Mouse (Mus musculus): Measurements from ENCODE around the gene Ugt1a7c. TPM values are rescaled to one million over a fixed set of nuclear protein-coding genes. Genes with fewer than 3 reads are reported as not detected.

Gene Ugt1a7c
- polyA plus RNA-seq, 1 experiment from 2014 or later: 1.2 TPM

- ATAC-seq (ENCODE audit: low FRiP score, low read depth): no peak; the same call in 1 of the 2 replicates
- H3K36me3 ChIP-seq: no peaks in the 10 kb centered on the region
- no peak overlapping the region for H3K4me3 ChIP-seq
- H3K9me3 ChIP-seq: peaks cover 95% of the 10 kb centered on the region
- no peaks in the 10 kb centered on the region for H3K4me1 ChIP-seq
- H3K4me2 ChIP-seq (replicated peaks): no peak overlapping the region
- no peak overlapping the region for H3K27ac ChIP-seq (replicated peaks)
- WGBS: 75% methylated on average over 6 of the region's 6 CpGs
- H3K9ac ChIP-seq (replicated peaks): no peak overlapping the region
- no peaks in the 10 kb centered on the region for H3K27me3 ChIP-seq
These were observed 143.9 kb downstream of the Ugt1a7c start for GRCm38 (mm10) chr1:88238771-88239170.

- Histone ChIP-seq H3K36me3 (no peaks in the 10 kb centered on the region), H3K9ac (replicated peaks) (no peak overlapping the region), H3K27me3 (no peaks in the 10 kb centered on the region), H3K4me3 (no peak overlapping the region), H3K4me2 (replicated peaks) (no peak overlapping the region), H3K9me3 (peaks cover 95% of the 10 kb centered on the region), H3K4me1 (no peaks in the 10 kb centered on the region), H3K27ac (replicated peaks) (no peak overlapping the region)
- WGBS: 74% methylated on average over 5 of the region's 5 CpGs
- ATAC-seq (ENCODE audit: low FRiP score, low read depth): no peak
These were observed 145.2 kb downstream of the Ugt1a7c start for GRCm38 (mm10) chr1:88240072-88240471.

- Histone ChIP-seq H3K4me1 (no peaks in the 10 kb centered on the region), H3K4me2 (replicated peaks) (no peak overlapping the region), H3K9me3 (peaks cover 95% of the 10 kb centered on the region), H3K9ac (replicated peaks) (no peak overlapping the region), H3K27ac (replicated peaks) (no peak overlapping the region), H3K27me3 (no peaks in the 10 kb centered on the region), H3K36me3 (no peaks in the 10 kb centered on the region), H3K4me3 (no peak overlapping the region)
- peak; percentile 10; the same call in 1 of the 2 replicates for ATAC-seq (ENCODE audit: low FRiP score, low read depth)
- 74% methylated on average over 4 of the region's 4 CpGs for WGBS
These were observed 145.7 kb downstream of the Ugt1a7c start for GRCm38 (mm10) chr1:88240579-88240978.

GRCm38 (mm10) chr1:88243861-88244260, 149.0 kb downstream of the Ugt1a7c start:
- Histone ChIP-seq H3K27me3 (no peaks in the 10 kb centered on the region), H3K4me3 (no peak overlapping the region), H3K9ac (replicated peaks) (no peak overlapping the region), H3K27ac (replicated peaks) (no peak overlapping the region), H3K4me1 (no peaks in the 10 kb centered on the region), H3K36me3 (no peaks in the 10 kb centered on the region), H3K9me3 (peaks cover 97% of the 10 kb centered on the region), H3K4me2 (replicated peaks) (no peak overlapping the region)
- 64% methylated on average over 5 of the region's 5 CpGs for WGBS
- no peak for ATAC-seq (ENCODE audit: low FRiP score, low read depth)

GRCm38 (mm10) chr1:88245881-88246280, 151.0 kb downstream of the Ugt1a7c start:
- 76% methylated on average over 6 of the region's 6 CpGs for WGBS
- H3K4me1 ChIP-seq: no peaks in the 10 kb centered on the region

GRCm38 (mm10) chr1:88246386-88246785, 151.5 kb downstream of the Ugt1a7c start:
- Histone ChIP-seq H3K27me3 (no peaks in the 10 kb centered on the region), H3K27ac (replicated peaks) (no peak overlapping the region), H3K9ac (replicated peaks) (no peak overlapping the region), H3K4me1 (no peaks in the 10 kb centered on the region), H3K4me3 (no peak overlapping the region), H3K36me3 (no peaks in the 10 kb centered on the region), H3K4me2 (replicated peaks) (no peak overlapping the region), H3K9me3 (peaks cover 97% of the 10 kb centered on the region)
- whole genome bisulfite sequencing: 46% methylated on average over 6 of the region's 6 CpGs
- ATAC-seq (ENCODE audit: low FRiP score, low read depth): no peak

More at GRCm38 (mm10) chr1:88245881-88246280, 151.0 kb downstream of the Ugt1a7c start:
- no peak for ATAC-seq (ENCODE audit: low FRiP score, low read depth)
- Histone ChIP-seq H3K36me3 (no peaks in the 10 kb centered on the region), H3K9ac (replicated peaks) (no peak overlapping the region), H3K27ac (replicated peaks) (no peak overlapping the region), H3K4me3 (no peak overlapping the region), H3K4me2 (replicated peaks) (no peak overlapping the region), H3K9me3 (peaks cover 97% of the 10 kb centered on the region), H3K27me3 (no peaks in the 10 kb centered on the region)

GRCm38 (mm10) chr1:88247660-88248059, 152.8 kb downstream of the Ugt1a7c start:
- no peaks in the 10 kb centered on the region for H3K36me3 ChIP-seq
- ATAC-seq (ENCODE audit: low FRiP score, low read depth): no peak
- H3K9me3 ChIP-seq: peaks cover 96% of the 10 kb centered on the region
- H3K4me1 ChIP-seq: no peaks in the 10 kb centered on the region
- no peak overlapping the region for H3K4me3 ChIP-seq
- no peak overlapping the region for H3K9ac ChIP-seq (replicated peaks)
- no peak overlapping the region for H3K27ac ChIP-seq (replicated peaks)
- 55% methylated on average over 2 of the region's 2 CpGs for WGBS
- no peaks in the 10 kb centered on the region for H3K27me3 ChIP-seq
- H3K4me2 ChIP-seq (replicated peaks): no peak overlapping the region

- WGBS: 70% methylated on average over 4 of the region's 4 CpGs
- H3K27me3 ChIP-seq: no peaks in the 10 kb centered on the region
- no peak overlapping the region for H3K4me3 ChIP-seq
- no peak overlapping the region for H3K4me2 ChIP-seq (replicated peaks)
- no peak overlapping the region for H3K27ac ChIP-seq (replicated peaks)
- H3K9ac ChIP-seq (replicated peaks): no peak overlapping the region
- no peaks in the 10 kb centered on the region for H3K36me3 ChIP-seq
- ATAC-seq (ENCODE audit: low FRiP score, low read depth): no peak
- H3K9me3 ChIP-seq: peaks cover 96% of the 10 kb centered on the region
- no peaks in the 10 kb centered on the region for H3K4me1 ChIP-seq
These were observed 153.8 kb downstream of the Ugt1a7c start for GRCm38 (mm10) chr1:88248658-88249057.

- ATAC-seq (ENCODE audit: low FRiP score, low read depth): no peak
- Histone ChIP-seq H3K4me1 (no peaks in the 10 kb centered on the region), H3K4me2 (replicated peaks) (no peak overlapping the region), H3K27ac (replicated peaks) (no peak overlapping the region), H3K27me3 (no peaks in the 10 kb centered on the region), H3K9me3 (peaks cover 96% of the 10 kb centered on the region), H3K9ac (replicated peaks) (no peak overlapping the region), H3K36me3 (no peaks in the 10 kb centered on the region), H3K4me3 (no peak overlapping the region)
- WGBS: 77% methylated on average over 7 of the region's 7 CpGs
These were observed 154.7 kb downstream of the Ugt1a7c start for GRCm38 (mm10) chr1:88249596-88249995.

GRCm38 (mm10) chr1:88250023-88250422, 155.2 kb downstream of the Ugt1a7c start:
- Histone ChIP-seq H3K27me3 (no peaks in the 10 kb centered on the region), H3K4me3 (no peak overlapping the region), H3K4me2 (replicated peaks) (no peak overlapping the region), H3K4me1 (no peaks in the 10 kb centered on the region), H3K36me3 (no peaks in the 10 kb centered on the region), H3K9ac (replicated peaks) (no peak overlapping the region), H3K27ac (replicated peaks) (no peak overlapping the region), H3K9me3 (peaks cover 96% of the 10 kb centered on the region)
- ATAC-seq (ENCODE audit: low FRiP score, low read depth): 0 out of 2 replicates have a peak, but pooled peaks have one; percentile 3
- 79% methylated on average over 5 of the region's 5 CpGs for WGBS

- Histone ChIP-seq H3K4me3 (no peak overlapping the region), H3K4me1 (no peaks in the 10 kb centered on the region), H3K36me3 (no peaks in the 10 kb centered on the region), H3K9me3 (peaks cover 97% of the 10 kb centered on the region), H3K9ac (replicated peaks) (no peak overlapping the region), H3K27ac (replicated peaks) (no peak overlapping the region), H3K27me3 (no peaks in the 10 kb centered on the region), H3K4me2 (replicated peaks) (no peak overlapping the region)
- ATAC-seq (ENCODE audit: low FRiP score, low read depth): no peak
- whole genome bisulfite sequencing: 74% methylated on average over 8 of the region's 8 CpGs
These were observed 158.2 kb downstream of the Ugt1a7c start for GRCm38 (mm10) chr1:88253106-88253505.

- H3K4me3 ChIP-seq: no peak overlapping the region
- H3K36me3 ChIP-seq: no peaks in the 10 kb centered on the region
- H3K9ac ChIP-seq (replicated peaks): no peak overlapping the region
- peaks cover 97% of the 10 kb centered on the region for H3K9me3 ChIP-seq
- H3K4me2 ChIP-seq (replicated peaks): no peak overlapping the region
- H3K27me3 ChIP-seq: no peaks in the 10 kb centered on the region
- no peak overlapping the region for H3K27ac ChIP-seq (replicated peaks)
- H3K4me1 ChIP-seq: no peaks in the 10 kb centered on the region
- WGBS: 74% methylated on average over 6 of the region's 6 CpGs
- no peak for ATAC-seq (ENCODE audit: low FRiP score, low read depth)
These were observed 158.7 kb downstream of the Ugt1a7c start for GRCm38 (mm10) chr1:88253540-88253939.

- Histone ChIP-seq H3K4me3 (no peak overlapping the region), H3K9me3 (peaks cover 90% of the 10 kb centered on the region), H3K36me3 (peaks cover 6% of the 10 kb centered on the region), H3K4me1 (no peaks in the 10 kb centered on the region), H3K9ac (replicated peaks) (no peak overlapping the region), H3K4me2 (replicated peaks) (no peak overlapping the region), H3K27me3 (no peaks in the 10 kb centered on the region), H3K27ac (replicated peaks) (no peak overlapping the region)
- no peak for ATAC-seq (ENCODE audit: low FRiP score, low read depth)
- WGBS: 88% methylated on average over 12 of the region's 12 CpGs
These were observed 160.1 kb downstream of the Ugt1a7c start for GRCm38 (mm10) chr1:88254793-88255465.

All from midbrain, embryonic 12.5 days (tissue).